Mouse (Mus musculus) thymus, adult 18-20 months (tissue): Measurements from ENCODE around the gene Cox6b2.

Source experiments
- DNase-seq, 2 experiments: peaks; one replicate each; pipeline ENCODE4 v3.0.0; 2022; ENCODE audit warnings: mixed read lengths in 2 of 2

Cox6b2 gene

DNA sequence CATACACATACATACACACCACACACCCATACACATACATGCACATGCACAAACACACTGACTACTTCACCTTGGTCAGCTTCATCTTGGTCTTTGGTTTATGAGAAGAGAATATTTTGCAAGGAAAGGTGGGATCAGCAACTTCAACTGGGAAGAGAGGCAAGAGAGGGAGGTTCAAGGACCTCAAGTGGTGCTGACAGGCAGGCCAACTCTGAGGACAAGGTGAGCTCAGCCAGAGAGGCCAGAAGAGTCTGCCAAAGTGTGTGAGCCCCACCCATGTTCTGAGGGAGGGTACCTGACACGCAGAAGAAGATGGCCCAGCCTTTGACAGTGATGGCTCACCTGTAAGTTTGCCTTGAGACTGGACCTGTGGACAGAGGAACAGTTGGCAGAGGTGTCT lies 6.8 kb upstream of the Cox6b2 start:
- no peak for DNase-seq

DNA sequence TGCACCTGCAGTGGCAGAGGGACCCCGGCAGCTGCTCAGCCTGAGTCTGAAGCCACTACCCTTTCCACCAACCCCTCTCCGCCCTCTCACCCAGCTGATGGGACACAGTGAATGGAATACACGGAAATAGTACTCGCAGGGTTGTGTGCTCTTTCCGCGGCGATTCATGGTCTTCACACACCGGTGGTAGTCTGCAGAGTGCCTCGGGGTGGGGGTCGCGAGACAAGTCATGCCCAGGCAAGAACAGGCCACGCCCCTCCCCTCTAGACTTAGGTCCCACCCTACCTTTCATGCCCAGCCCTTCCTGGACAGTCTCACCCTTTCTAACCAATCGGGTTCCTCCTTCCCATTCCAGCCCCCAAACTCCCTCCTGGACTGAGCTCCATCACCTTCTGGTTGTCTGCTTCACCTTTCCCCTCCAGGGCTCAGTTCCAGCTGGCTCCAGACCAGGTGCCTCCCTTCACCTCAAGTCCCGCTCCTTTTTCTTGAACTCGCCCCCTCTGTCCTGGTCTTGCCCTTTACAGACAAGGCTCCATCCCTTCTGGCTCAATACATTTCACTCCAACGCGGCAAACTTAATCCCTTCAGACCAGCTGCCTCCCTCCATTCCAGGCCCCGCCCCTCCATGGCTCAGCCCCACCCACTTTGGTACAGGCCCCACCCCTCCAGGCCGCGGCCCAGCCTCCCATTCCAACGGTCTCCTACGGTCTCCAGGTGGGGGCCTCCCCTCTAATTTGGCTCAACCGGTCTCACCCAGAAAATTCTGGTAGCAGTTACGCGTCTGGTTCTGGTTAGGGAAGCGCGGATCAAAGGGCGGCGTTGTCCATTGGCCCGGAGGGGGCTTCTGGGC lies 698 bp downstream of the Cox6b2 start:
- no peak for DNase-seq

DNA sequence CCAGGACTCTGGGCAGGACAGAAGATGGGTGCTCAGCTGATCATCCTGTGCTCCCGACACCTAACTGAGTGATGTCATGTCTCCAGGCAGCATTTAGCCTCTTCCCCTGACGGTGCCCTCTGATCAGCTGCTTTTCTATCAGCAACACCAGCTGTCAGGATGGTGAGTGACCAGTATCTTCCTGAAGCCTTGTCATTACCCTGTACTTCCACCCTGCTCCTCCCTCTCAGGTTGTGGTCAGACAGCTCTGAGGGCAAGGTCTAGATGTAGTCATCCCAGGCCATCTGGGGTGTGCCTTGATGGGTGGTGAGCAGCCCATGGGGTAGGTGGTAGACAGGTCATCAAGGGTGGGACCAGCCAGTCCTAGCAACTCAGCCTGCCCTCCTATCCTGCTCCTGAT lies 3.7 kb downstream of the Cox6b2 start:
- DNase-seq = no peak

DNA sequence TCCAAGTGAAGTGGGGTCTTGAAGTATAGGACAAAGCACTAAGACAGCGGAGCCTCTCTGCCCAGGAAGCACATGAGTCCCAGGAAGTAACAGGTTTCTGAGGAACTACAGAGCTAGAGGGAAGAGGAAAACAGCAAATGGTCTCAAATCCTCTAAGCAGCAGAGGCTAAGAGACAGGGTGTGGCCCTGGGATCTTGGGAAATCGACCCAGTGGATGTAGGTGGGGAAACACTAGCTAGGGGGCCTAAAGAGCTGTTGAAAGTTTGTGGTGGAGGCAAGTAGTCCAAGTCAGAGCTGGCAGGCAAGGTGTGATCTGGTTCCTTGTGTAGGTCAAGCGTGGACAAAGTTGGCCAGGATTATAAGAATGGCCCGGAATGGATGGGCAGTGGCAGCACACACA lies 4.6 kb downstream of the Cox6b2 start:
- no peak for DNase-seq

DNA sequence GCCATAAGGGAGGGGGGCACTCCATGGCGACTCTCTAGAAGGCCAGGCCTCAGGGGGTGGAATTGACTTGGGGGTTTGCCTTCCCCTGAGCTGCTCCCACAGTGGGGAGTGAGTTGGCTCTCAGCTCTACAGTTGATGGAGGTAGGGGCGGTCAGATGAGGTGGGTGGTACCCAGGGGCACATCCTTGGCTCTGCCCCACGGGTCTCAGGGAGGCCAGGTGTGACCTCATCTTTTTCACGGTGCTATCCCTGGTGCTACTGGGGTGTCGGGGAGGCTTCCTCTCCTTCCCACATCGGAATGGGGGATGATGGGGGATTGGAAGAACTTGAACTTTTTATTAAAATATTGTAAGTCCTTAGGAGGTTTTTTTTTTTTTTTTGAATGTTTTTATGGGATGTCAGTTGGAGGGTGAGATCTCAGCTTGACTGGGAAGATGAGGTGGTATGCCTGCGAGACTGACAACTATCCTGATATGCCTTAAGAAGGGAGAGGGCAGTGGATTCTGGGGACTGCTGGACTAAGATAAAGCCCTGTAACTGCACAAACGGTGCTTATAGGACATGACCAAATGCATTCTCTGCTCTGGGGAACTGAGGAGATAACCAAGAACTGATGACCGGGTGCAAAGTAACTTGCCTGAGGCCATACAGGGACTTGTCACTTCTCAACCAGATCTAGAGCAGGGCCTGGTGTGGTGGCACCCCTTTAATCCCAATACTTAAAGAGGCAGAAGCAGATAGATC lies 5.6 kb downstream of the Cox6b2 start:
- DNase-seq = no peak

DNA sequence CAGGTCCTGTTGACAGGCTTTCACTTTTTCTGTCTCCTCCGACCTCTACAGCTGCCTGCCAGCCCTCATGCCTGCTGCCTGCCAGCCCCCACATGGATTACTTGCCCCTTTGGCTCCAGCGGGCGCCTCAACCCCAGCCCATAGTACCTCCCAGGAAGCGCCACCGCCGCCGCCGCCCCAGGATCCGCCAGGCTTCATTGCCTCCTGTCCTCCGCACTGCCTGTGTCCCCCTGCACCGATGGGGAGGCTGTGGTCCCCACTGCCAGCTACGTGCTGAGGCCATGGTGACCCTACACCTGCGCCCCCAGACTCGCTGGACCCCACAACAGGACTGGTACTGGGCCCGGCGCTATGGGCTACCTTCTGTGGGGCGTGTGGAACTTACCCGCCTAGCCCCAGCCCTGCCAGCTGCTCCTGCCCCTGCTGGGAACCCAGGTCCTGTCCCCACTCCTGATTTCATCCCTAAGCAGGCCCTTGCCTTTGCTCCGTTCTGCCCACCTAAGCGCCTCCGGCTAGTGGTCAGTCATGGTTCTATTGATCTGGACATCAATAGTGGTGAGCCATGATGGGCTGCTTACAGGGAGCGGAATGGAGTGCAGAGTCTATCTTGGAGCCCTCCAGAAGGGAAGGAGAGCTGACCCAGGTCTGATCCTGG lies 6.4 kb downstream of the Cox6b2 start:
- DNase-seq = no peak

DNA sequence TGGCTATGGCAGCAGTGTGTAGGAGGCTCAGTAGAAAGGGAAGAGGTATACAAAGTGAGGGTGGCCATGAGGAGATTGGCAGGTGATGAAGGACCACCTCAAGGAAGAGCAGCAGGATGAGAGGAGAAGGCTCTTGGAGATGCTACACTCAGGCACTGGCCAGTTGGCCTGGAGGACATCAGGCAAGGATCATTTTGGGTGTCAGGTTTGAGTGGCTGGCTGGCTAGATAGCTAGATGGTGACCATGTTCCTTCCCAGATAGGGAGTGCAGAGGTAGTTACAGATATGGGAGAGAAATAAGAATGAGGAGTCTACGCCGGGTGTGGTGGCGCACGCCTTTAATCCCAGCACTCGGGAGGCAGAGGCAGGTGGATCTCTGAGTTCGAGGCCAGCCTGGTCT lies 8.0 kb downstream of the Cox6b2 start:
- no peak for DNase-seq

DNA sequence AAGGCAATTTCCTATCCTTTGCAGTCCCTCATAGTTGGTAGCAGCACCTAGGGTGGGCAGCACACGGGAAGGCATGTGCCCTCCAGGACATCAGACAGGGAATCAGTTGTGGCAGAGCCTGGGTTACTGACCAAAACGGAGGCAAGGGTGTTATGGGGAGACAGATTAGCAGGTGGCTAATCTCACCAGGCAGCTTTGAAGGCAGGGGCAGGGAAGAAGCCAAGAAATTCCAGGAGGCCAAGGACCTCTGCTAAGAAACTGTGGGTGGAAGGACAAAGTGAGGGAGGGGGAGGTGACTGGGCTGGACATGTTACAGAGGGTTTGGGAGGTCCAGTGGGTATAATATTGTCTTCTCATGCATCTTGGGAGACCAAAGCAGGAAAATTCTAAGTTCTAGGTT lies 9.5 kb downstream of the Cox6b2 start:
- no peak for DNase-seq

DNA sequence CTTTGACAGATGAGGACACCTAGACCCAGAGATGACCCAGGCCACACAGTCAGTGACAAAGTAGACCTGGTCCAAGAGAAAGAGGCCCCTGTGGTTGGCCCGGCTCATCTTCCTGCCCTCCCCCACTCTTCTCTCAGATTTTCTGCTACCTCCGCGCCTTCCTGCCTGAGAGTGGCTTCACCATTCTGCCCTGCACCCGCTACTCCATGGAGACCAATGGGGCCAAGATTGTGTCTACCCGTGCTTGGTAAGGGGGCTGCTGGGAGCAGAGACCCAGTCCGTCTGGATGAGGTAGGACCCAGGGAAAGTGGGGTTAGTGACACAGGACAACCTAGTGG lies 10.4 kb downstream of the Cox6b2 start:
- DNase-seq = no peak

DNA sequence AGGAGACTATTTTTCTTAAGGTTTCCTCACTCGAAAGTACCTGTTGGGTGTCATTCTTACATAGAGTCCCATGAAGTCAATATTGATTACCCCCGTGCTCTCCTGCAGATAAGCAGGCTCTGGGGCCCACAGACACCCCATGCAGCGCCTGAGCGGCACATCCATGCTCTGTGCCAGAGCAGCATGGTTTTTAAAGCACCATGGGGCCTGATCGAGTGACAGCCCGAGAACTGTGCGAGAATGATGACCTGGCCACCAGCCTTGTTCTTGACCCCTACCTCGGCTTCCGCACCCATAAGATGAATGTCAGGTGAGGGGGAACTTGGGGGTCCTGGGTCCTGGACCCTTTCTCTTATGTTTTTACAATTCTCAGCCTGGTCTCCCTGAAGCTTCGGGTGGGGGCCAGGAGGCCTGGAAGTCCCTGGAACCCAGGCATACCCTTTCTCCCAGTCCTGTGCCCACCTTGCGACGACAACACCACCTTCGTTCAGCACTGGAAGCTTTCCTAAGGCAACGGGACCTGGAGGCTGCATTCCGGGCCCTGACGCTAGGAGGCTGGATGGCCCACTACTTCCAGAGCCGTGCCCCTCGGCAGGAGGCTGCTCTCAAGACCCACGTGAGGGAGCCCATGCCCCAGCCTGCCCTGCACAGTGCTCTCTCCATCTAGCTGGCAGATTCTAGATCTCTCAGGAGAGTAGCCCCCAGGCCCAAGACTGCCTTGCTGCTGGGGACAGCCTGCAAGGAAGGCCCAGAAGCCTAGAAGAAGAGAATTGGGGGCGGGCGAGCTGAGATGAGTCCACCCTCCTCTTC lies 11.0 kb downstream of the Cox6b2 start:
- DNase-seq = no peak

DNA sequence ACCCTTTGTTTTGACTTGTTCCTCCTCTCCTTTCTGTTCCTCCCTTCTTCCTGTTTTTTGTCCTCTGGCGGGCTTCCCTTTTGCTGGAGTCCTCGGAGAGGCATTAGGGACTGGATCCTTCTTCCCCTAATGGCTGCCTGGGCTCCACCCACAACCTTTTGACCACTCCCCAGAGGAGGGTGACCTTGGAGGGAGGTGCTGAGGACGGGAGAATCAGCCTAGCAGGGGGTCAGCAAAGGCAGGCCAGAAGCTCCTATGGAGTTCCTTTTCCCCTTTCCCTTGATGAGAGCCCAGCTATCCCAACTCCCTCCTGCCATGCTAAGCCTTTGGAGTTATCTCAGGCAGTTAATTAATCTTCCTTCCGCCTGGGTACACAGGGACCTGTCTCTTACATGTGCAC lies 11.7 kb downstream of the Cox6b2 start:
- peak in 1 of 2 experiments; percentile 37 for DNase-seq

DNA sequence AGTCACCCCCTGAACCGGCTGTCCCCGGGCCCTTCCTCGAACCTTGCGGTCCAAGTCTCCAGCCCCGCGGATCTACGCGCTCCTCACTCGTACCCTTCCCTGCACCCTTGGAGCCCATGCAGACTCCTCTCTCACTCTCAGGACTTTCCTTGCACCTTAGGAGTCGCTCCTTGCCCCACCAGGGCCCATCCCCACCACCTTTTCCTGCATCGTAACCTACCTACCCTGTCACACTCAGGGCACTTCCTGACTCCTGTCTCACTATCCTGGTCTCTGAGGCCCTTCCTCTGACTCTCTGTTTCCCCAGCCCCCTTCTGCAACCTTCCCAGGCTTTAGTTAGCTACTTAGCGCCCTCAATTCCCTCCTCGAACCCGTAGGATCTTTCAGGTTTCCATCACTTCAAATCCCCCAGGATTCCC lies 12.6 kb downstream of the Cox6b2 start:
- DNase-seq = no peak

DNA sequence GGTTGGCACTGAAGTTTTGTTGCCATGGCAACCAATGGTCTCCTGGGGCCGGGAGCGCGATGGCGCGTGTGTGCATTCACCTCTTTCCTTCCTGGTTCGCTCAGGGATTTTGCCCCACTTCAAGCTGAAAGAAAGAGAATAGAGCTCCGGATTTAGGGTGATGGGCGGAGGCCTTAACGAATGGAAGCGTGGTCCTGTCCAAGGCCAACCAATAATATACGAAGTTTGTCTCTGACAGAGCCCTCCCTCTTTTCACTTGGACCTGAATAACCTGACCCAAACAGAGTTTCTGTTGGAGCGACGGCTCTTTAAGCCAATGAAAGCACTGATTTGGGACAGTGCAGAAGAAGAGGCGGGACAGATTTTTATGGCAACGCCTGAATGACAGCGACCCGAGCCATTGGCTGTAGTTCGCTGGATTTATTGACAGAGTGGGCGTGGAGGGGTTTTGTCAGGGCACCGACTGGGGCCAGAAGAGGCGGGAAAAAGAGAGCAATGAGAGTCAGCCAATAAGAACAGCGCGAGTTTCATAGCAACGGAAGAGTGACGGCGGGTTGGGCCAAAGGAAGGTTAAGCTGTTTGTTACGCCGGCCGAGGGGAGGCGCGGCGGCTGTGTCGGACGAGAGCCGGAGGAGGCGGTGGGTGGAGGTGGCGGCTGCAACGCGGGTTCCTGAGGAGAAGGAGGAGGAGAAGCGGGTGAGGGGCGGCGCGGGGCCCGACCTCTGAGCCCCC lies 13.2 kb downstream of the Cox6b2 start, which contains the start of gene Kmt5c:
Gene Kmt5c, plus strand, starts transcription at position 572 of the 732 bp plus-strand sequence.
- peak; percentile 95 to 99 for DNase-seq

DNA sequence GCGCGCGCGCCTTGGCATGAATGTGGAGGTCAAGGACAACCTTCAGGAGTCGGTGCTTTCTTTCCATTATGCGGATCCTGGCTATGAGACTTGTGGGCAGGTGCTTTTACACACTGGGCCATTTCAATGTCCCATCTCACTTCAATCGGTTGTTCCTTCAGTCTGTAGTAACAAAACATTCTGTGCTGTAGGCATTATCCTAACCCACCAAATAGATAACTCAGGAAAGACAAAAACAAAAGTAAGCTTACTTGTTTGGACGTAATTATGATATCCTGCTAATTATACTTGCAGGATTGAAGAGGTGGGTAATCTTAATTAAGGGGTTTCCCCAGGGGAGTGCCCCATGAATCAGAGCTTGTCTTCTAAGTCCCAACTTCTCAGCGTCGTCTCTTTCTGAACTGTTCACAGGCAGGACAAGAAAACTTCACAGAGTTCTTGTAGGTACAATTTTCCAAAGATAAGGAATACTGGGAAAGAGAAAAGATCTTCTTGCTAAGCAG lies 13.8 kb downstream of the Cox6b2 start:
- no peak for DNase-seq

DNA sequence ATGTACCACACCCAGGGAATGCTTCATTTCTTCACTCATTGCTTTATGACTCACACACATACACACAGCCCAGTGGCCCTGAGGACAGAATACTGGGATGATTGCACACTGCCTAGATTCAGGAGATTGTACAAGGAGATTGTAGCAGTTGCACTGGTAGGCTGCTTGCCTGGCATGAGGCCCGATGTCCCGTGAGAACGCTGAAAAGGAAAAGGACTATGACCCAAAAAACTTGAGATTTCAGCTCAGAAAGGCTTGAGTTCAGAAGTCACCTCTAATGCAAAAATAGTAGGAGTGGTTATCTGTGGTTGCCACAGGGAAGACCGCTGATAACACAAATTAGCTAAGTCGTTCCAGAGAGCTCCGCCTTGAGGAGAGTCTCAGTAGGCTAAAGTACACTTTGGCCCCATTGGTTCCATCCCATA lies 19.9 kb downstream of the Cox6b2 start:
- no peak for DNase-seq

DNA sequence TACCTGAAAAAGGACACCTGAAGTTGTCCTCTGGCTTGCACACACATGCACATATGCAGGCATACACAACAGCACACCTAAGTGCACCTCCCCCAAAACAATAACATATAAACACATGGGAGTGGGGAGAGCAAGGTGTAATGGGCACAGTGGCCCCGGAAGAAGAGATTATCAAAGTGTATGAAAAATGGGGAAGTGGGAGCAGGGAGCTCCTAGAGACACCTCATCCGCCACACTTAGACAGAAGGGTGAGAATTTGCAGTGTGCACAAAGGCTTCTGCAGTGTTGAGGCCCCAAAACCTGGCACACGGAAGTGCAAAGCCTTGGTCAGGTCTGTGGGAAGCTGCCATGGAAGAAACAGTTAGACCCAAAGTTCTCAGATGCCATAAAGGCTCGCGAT lies 21.8 kb downstream of the Cox6b2 start:
- no peak for DNase-seq

DNA sequence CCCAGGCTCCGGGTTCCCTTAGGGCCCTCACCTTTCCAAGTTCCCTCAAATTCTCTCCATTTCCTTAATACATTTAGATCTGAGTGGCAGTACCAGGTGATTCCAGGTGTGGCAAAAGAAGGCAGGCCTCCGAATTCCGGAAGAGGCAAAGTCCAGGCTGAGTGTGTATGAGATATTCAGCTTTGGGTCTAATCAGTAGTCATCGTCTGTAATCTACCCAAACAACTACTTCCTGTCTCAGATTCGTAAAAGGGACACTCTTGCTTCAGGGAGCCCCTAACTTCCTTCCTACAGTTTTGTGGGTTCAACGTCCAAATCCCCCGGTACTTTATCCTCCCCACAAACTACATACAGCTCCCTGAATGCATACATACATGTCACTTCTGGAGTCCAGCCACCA lies 27.7 kb downstream of the Cox6b2 start, which contains the start of gene Tmem150b:
Gene Tmem150b, minus strand, starts transcription at position 81 of the 400 bp plus-strand sequence.
- DNase-seq = no peak

DNA sequence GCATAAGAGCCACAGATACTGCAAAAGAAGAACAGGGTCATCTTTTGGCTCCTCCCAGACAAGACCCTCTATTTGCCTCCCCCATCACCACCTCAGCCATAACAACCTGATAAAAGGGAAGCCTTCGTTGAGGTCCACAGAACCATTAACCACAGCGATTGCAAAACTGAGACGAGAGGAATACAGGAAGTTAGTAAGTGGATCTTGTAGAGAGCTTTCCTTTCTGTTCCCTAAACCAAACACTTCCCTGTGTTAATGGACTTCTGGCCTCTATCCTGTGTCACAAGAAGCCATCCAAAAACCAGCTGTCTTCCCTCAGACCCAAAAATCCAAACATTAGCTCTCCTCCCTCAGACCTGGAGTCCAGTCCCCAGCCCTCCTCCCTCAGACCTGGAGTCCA lies 28.5 kb downstream of the Cox6b2 start:
- DNase-seq = no peak

DNA sequence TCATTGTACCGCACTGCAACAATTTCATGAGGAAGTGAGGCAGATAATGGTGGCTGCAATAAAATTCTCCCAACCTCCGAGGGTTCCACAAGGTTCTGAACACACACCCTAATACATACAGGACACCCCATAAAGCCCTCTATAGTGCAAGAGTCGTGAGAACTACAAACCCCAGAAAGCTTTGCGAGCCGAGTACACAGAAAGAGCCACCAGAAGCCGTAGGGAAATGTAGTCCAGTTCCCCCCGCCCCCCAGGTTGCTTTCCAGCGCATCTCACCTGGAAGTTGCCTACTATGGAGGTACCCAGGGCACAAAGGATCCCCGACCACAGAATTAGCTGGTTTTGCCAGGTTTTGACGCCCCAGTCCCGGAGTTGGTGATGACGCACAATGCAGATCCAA lies 29.4 kb downstream of the Cox6b2 start:
- DNase-seq = no peak

DNA sequence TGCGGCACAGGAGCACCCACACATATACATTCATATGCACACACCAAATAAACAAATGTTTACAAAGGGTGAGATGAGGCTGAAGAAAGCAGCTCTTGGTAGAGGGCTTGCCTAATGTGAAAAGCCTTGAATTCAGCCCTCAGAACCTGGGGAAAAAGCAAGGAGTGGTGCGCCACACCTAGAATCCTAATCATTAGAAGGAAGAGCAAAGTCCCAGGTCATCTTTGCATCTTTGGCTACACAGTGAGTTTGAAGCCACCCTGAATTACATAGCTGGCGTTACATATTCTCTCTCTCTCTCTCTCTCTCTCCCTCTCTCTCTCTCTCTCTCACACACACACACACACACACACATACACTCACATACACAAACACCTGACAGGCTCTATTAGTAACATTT lies 33.6 kb downstream of the Cox6b2 start:
- DNase-seq = no peak

DNA sequence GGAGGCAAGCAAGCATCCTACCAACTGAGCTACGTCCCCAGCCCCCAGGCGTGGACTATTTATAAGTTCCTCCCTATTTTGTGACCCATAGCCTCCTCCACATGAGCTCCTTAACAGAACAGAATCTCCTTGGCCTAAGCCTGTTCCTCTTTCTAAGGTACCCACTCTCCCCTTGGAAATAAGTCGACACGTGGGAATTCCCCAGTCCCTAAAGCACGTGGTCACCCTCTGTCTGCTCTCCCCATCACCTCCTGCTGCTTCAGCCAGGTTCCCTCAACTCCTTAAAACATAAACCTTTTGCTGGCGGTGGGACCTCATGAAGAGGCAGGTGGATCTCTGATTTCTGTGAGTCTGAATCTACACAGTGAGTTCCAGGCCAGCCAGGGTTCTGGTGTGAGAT lies 35.9 kb downstream of the Cox6b2 start:
- DNase-seq = no peak

DNA sequence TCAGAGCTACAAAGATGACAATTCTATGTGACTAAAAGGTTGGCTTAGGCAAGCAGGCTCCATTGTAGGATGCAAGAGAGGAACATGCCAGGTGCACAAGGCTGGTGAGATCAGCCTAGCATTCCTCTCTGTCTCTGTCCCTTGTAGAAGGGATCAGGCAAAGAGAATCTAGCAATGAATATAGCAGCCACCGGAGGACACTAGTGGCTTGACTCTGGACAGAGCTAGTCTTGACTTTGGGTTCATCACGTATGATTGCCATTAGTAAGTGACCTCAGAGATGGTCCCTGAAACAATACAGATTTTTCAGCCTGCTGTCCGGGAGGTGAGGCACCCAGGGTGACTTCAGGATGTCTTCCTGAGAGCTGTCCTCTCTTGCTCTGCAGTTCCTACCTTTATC lies 40.3 kb downstream of the Cox6b2 start:
- no peak for DNase-seq
